Comparison of ENCODE assay signal across 1 mouse cellular context in the genomic region with DNA sequence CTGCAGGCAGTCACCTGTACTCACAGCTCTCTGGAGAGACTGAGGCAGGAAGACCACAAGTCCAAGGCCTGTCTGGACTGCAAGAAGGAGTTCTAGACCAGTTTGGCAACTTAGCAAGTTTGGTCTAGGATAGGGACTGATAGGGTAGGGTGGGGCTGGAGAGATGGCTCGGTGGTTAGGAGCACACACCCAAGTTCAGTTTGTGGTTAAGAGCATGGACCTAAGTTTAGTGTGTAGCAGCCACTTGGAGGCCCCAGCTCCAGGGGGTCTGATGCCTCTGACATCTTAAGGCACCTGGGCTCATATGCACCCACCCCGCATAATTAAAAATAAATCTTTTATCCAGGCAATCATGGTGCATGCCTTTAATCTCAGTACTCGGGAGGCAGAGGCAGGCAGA.
TF ChIP-seq lines count a peak whose summit lies in the region.

No protein-coding gene starts in this region.

TF ChIP-seq in MEL, 35 proteins besides CTCF, POLR2A, EP300 and RAD21:
- TF ChIP-seq HCFC1 (IDR thresholded peaks at IDR 0.05; ENCODE audit: low read depth, low read length) = 0 out of 2 replicates have a peak, but pooled peaks have one; percentile 37
- TF ChIP-seq SIN3A (IDR thresholded peaks at IDR 0.05; ENCODE audit: low read length) = peak; percentile 59; the same call in 1 of the 2 replicates
- TF ChIP-seq RCOR1 (IDR thresholded peaks at IDR 0.05; ENCODE audit: low read depth, low read length) = peak; percentile 72
- peak; percentile 84 for TF ChIP-seq TCF12 (IDR thresholded peaks at IDR 0.05; ENCODE audit: low read depth, low read length)
- TF ChIP-seq MAFK (IDR thresholded peaks at IDR 0.05; ENCODE audit: borderline replicate concordance, low read depth, low read length) = peak; percentile 31; the same call in 1 of the 2 replicates
- TF ChIP-seq USF1 (IDR thresholded peaks at IDR 0.05; ENCODE audit: low read depth, low read length) = no peak
- peak; percentile 91 for TF ChIP-seq MYB (IDR thresholded peaks at IDR 0.05; ENCODE audit: low read depth, low read length)
- TF ChIP-seq ZMIZ1 (IDR thresholded peaks at IDR 0.05; ENCODE audit: low read depth, low read length) = no peak; the same call in 1 of the 2 replicates
- TF ChIP-seq GATA1 (IDR thresholded peaks at IDR 0.05; ENCODE audit: low read depth, low read length) = peak; percentile 74
- peak; percentile 81 for TF ChIP-seq ETS1 (IDR thresholded peaks at IDR 0.05; ENCODE audit: low read depth, low read length)
- TF ChIP-seq MAZ (IDR thresholded peaks at IDR 0.05; ENCODE audit: low read depth, low read length) = no peak; the same call in 1 of the 2 replicates
- 0 out of 2 replicates have a peak, but pooled peaks have one; percentile 16 for TF ChIP-seq BHLHE40 (IDR thresholded peaks at IDR 0.05; ENCODE audit: borderline replicate concordance, low read depth, low read length)
- TF ChIP-seq CHD1 (IDR thresholded peaks at IDR 0.05; ENCODE audit: low read depth, low read length) = no peak
- peak; percentile 47; the same call in 1 of the 2 replicates for TF ChIP-seq TAL1 (IDR thresholded peaks at IDR 0.05; ENCODE audit: low read length)
- no peak; the same call in 1 of the 2 replicates for TF ChIP-seq MXI1 (IDR thresholded peaks at IDR 0.05; ENCODE audit: low read depth, low read length)
- TF ChIP-seq SMC3 (IDR thresholded peaks at IDR 0.05; ENCODE audit: low read depth, low read length) = no peak
- peak; percentile 90 for TF ChIP-seq MYC (IDR thresholded peaks at IDR 0.05; ENCODE audit: low read depth, low read length)
- peak; percentile 61; the same call in 1 of the 2 replicates for TF ChIP-seq MAX (IDR thresholded peaks at IDR 0.05; ENCODE audit: low read length)
